Mouse (Mus musculus) thymus, postnatal 36 days (tissue): ENCODE data around the gene Lrrc25.
A peak's percentile ranks its signal among the peaks of the same experiment; 100 is the strongest.

Source experiments
- DNase-seq, 2 experiments: peaks; one replicate each; pipeline ENCODE4 v3.0.0; 2022; ENCODE audit warnings: mixed read lengths in 2 of 2

Lrrc25 gene

DNA sequence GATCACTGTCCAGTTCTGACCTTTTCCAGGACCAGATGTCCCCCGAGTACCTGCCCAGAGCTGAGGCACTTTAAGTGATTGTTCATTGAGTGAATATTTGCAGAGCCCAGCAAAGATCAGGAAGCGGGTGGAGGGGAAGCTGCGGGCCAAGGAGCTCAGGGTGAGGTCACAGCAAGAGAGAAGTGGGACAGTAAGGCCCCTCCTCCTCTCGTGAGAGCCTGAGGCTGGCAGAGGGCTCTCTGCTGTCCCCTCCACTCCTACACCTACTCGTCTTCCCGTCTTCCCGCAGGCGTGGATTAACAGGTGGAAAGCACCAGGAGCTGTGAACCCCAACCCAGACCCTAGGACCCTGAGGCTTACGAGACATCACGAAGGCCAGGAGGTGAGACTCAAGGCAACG, 690 bp downstream of the Lrrc25 start:
- DNase-seq, result peak in 1 of 2 experiments; percentile 7

DNA sequence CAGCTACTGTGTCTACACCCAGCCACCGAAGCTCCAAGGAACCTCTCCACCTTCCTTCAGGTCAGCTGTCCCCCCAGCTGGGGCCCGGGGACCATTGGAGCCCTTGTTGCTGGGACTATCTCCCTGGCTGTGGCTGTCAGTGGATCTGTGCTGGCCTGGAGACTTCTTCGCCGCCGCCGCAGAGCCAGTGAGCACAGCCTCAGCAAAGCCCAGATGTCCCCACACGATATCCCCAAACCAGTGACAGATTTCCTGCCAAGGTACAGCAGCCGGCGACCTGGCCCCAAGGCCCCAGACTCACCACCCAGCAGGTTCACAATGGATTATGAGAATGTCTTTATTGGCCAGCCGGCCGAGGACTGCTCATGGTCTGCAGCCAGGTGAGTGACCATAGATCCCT, 2.0 kb downstream of the Lrrc25 start:
- DNase-seq, result peak in 1 of 2 experiments; percentile 4

- DNase-seq, result peak; percentile 41 to 50
These were observed 3.0 kb downstream of the Lrrc25 start for GRCm38 (mm10) chr8:70618888-70619334.

GRCm38 (mm10) chr8:70622220-70622619, 6.3 kb downstream of the Lrrc25 start:
- DNase-seq, result no peak

DNA sequence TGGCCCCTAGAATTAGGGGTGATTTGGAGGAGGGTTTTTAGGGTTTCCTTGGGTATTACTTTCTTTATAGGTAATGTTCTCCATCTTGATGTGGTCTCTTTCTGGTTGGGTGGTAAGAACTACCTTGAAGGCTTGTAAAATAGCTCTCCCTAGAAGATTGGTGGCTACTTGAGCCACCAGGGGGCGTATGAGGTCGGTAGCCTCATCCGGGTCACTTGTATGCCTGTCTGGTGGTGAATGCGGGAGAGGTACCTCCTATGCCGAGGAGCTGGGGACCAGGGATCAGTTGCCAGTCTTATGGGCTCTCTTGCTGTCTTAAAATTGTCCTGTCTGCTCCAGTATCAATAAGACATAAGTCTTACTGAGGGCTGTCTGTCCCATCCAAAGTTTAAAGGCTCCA, 9.1 kb downstream of the Lrrc25 start:
- peak; percentile 50 to 55 for DNase-seq

GRCm38 (mm10) chr8:70627041-70627440, 11.1 kb downstream of the Lrrc25 start:
- no peak for DNase-seq

GRCm38 (mm10) chr8:70628986-70629490, 13.1 kb downstream of the Lrrc25 start:
- no peak for DNase-seq

GRCm38 (mm10) chr8:70629574-70630531, 13.9 kb downstream of the Lrrc25 start:
- peak; percentile 92 to 94 for DNase-seq

- DNase-seq, result peak in 1 of 2 experiments; percentile 37
These were observed 14.8 kb downstream of the Lrrc25 start for GRCm38 (mm10) chr8:70630532-70631381.

DNA sequence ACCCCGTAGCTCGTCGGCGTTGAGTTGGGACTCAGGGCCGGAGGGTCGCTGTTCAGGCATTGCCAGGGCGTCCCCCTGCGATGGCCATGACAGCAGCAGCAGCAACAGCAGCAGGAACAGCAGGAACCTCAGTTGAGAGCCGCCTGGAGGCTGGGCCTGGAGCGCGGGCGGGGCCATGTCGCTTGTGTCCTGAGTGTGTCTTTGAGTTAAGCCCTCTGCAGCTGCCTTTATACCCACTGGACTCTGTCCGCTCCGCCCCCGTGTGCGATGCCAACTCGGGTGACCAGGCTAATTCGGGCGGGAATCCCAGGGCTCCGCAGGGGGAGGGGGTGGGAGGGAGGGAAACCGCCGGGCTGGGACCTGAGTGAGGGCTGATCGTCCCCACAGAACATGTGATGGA, 15.5 kb downstream of the Lrrc25 start:
- no peak for DNase-seq

DNA sequence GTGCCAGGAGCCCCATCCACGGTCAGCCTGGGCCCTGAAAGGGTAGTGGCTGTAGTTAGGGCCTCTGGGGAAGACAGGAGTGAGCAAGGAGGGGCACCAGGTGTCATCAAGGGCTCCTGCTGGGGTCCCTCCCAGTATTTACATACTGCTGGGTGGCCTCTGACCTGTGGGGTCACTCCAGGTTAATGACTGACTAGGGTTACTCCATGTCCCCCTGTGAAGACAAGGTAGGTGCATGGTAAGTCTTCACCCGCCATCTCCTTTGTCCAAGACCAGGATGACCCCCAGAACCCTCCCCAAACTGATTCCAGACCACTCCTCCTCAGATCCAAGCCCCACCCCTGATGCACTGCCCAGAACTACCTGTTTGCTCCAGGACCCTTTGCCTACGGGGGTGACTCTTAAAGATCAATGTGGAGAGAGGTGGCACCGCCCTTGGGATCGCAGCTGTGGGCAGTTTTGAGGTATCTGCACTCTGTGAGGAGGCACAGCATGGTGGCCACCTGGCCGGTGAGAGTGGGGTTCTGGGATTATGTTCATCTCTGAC, 16.5 kb downstream of the Lrrc25 start, which contains the start of gene Gdf15:
Gene Gdf15 (minus strand): TSS at position 111 of the 547 bp plus-strand sequence.
- no peak for DNase-seq

DNA sequence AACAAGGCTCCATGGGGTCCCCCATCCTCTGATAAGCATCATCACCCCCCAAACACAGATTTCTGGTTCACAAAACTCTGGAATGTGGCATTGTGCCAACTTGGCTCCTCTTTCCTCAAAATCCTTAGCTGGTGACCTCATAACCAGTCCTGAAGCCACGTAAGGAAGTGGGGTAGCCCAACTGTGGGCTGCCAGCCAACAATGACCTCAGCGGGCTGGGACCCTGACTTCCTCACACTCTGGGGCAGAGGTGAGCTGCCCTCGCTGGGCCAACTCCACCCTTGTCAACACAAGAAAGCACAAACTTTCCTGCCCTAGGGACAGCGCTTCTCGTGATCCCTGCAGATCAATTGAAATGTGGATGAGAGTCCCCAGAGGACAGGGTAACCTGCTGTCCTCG, 18.1 kb downstream of the Lrrc25 start:
- DNase-seq, result no peak

DNA sequence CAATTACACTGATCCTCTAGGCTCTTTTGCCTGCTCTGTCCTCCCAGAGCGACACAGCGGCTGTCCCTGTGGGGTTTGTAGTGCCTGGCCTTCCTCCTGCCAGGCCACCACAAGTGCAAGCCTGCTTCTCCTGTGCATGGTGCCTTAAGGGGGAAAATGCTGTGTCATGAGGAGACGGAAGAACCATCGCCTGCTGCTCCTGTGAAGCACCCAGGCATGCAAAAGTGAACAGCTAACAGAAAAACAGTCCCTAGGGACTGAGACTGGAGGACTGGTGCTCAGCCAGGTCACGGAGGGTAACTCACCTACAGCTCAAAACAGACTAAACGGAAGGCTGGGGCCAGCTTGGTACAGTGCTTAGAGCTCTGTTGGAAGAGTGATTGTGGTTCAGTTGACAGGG, 19.6 kb downstream of the Lrrc25 start:
- no peak for DNase-seq

DNA sequence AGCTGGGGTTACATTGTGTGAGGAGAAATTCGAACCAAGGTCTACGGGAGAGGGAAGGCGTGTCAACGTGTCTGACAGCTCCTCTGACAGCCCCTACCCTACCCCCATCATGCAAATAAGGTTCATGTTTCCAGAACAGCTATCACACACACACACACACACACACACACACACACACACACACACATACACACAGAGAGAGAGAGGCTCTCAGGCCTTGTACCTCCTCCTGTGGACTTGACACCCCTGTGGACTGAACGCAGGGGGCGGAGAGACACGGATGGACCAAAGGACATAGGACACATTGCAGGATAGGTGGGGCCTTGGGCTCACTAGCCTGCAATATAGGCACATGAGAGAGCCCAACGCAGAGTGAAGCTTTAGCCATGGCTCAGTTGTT, 20.9 kb downstream of the Lrrc25 start:
- no peak for DNase-seq

DNA sequence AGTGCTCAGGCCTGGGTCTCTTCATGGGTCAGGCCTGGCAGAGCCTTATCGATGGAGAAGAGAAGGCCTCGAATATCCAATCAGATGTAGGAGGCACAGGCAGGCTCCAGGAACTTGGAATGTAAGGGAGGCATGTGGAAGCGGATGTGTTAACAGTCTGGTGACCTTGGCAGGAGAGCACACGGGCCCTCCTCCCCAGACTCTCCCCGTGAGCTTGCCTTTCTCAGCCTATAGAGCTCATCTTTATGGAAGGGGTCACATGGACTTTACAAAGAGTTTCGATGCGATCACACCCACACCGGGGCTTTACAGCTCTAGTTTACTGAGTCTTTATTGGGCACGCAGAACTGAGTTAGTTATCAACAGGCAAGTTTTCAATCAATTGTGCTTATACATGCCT, 22.8 kb downstream of the Lrrc25 start:
- DNase-seq, result no peak

GRCm38 (mm10) chr8:70643019-70643418, 27.1 kb downstream of the Lrrc25 start:
- no peak for DNase-seq

DNA sequence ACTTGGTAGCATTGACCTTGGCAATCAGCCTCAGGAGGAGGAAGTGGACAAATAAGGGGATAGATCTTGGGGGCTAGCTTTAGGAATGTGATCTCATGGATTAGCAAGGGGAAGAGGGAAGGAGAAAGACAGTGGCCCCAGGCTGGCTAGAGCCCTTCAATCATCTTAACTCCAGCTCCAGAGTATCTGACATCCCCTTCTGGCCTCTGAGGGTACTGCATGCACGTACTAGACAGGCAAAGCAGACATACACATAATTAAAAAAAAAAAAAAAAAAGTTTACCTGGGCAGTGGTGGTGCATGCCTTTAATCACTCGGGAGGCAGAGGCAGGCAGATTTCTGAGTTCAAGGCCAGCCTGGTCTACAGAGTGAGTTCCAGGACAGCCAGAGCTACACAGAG, 28.1 kb downstream of the Lrrc25 start:
- DNase-seq, result no peak

- no peak for DNase-seq
These were observed 29.7 kb downstream of the Lrrc25 start for GRCm38 (mm10) chr8:70645501-70646224.

DNA sequence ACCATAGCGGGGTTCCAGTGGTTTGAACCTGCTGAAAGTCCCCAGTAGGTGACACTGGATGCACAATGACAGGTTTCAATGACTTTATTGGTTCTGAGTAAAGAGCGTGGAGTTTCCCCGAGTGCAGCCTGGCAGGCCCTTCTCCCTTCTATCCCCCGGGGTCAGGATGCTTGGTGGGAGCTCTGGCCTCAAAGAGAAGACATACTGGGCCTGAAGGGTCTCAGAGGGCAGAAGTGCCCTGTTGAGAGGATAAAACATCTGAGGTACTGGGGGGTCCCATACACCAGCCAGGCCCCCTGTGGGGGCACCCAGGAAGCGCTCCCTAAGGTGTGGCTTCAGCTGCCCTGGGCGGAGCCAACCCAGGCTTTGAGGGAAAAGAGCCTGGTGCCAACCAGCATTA, 30.4 kb downstream of the Lrrc25 start:
- DNase-seq, result no peak

GRCm38 (mm10) chr8:70646775-70647174, 30.8 kb downstream of the Lrrc25 start:
- DNase-seq, result no peak

GRCm38 (mm10) chr8:70647343-70648163, 31.6 kb downstream of the Lrrc25 start:
- no peak for DNase-seq

GRCm38 (mm10) chr8:70648164-70648442, 32.1 kb downstream of the Lrrc25 start:
- DNase-seq, result no peak
